Mouse (Mus musculus) limb, embryonic 13.5 days (tissue): ENCODE data around the gene Igsf8. TPM values are rescaled to one million over a fixed set of nuclear protein-coding genes. Genes with fewer than 3 reads are reported as not detected.

Source experiments
- ATAC-seq: fragments of 200-750 bp; cut with Nextera tagmentation; 2 replicates; pipeline ENCODE4 v1.8.0; 2017; ENCODE audit warnings: low read depth, moderate number of reproducible peaks, moderate TSS enrichment; ENCODE audit not compliant: low FRiP score
- H3K27ac ChIP-seq: fragments of 300-500 bp; sonication (generic); 2 replicates; pipeline ENCODE4 v1.5.1; 2015; ENCODE audit warnings: inconsistent platforms, mild to moderate bottlenecking, moderate library complexity
- H3K27me3 ChIP-seq: fragments of 300-500 bp; sonication (generic); 2 replicates; pipeline ENCODE4 v1.6.1; 2015; ENCODE audit warnings: mild to moderate bottlenecking, inconsistent platforms
- H3K36me3 ChIP-seq: fragments of 300-500 bp; sonication (generic); 2 replicates; pipeline ENCODE4 v1.6.1; 2015; ENCODE audit warnings: inconsistent platforms, mild to moderate bottlenecking, moderate library complexity
- H3K4me1 ChIP-seq: fragments of 300-500 bp; sonication (generic); 2 replicates; pipeline ENCODE4 v1.6.1; 2015; ENCODE audit warnings: inconsistent platforms
- H3K4me2 ChIP-seq: fragments of 300-500 bp; sonication (generic); replicated peaks from 2 replicates; pipeline ENCODE4 v1.6.1; 2015; ENCODE audit warnings: inconsistent platforms, mild to moderate bottlenecking, moderate library complexity
- H3K4me3 ChIP-seq: fragments of 300-500 bp; sonication (generic); 2 replicates; pipeline ENCODE4 v1.5.1; 2015; ENCODE audit warnings: moderate library complexity, mild to moderate bottlenecking, inconsistent platforms
- H3K9ac ChIP-seq: fragments of 300-500 bp; sonication (generic); 2 replicates; pipeline ENCODE4 v1.6.1; 2015; ENCODE audit warnings: mild to moderate bottlenecking, inconsistent platforms
- H3K9me3 ChIP-seq: fragments of 300-500 bp; sonication (generic); 2 replicates; pipeline ENCODE4 v1.6.1; 2016; ENCODE audit warnings: inconsistent platforms
- WGBS: fragments of 180-500 bp; shearing (Covaris S2); methylation state at CpG from one replicate; pipeline ENCODE4 v1.1.7; 2015; 5-methylcytosine and 5-hydroxymethylcytosine counted together
- polyA plus RNA-seq: library from polyadenylated mRNA; unstranded; fragments of >200 nt; fragmentation: Nextera tagmentation; extraction: Ambion mirVana; gene quantifications from 2 replicates; pipeline ENCODE4 v1.2.1, GENCODE M21; 2015

Igsf8 gene
- polyA plus RNA-seq, 1 experiment from 2014 or later = 46.7 TPM

GRCm38 (mm10) chr1:172277172-172277571 lies 15.7 kb downstream of the Igsf8 start:
- no peaks in the 10 kb centered on the region for H3K27me3 ChIP-seq
- no peak overlapping the region for H3K27ac ChIP-seq
- ATAC-seq = no peak
- no peak overlapping the region for H3K9ac ChIP-seq
- no peak overlapping the region for H3K4me2 ChIP-seq
- no peak overlapping the region for H3K4me3 ChIP-seq
- WGBS = 68% methylated on average over 3 of the region's 3 CpGs
- no peaks in the 10 kb centered on the region for H3K9me3 ChIP-seq
- H3K4me1 ChIP-seq = 0 out of 2 replicates have a peak, but pooled peaks cover 5% of the 10 kb centered on the region
- no peaks in the 10 kb centered on the region for H3K36me3 ChIP-seq

GRCm38 (mm10) chr1:172278328-172278727 lies 16.9 kb downstream of the Igsf8 start:
- Histone ChIP-seq H3K9me3 (no peaks in the 10 kb centered on the region), H3K27me3 (no peaks in the 10 kb centered on the region), H3K36me3 (no peaks in the 10 kb centered on the region), H3K4me1 (0 out of 2 replicates have a peak, but pooled peaks cover 5% of the 10 kb centered on the region), H3K9ac (no peak overlapping the region), H3K4me2 (no peak overlapping the region), H3K27ac (no peak overlapping the region), H3K4me3 (no peak overlapping the region)
- 93% methylated on average over 13 of the region's 13 CpGs for WGBS
- ATAC-seq = no peak

- no peak overlapping the region for H3K27ac ChIP-seq
- H3K4me3 ChIP-seq = no peak overlapping the region
- no peaks in the 10 kb centered on the region for H3K4me1 ChIP-seq
- no peaks in the 10 kb centered on the region for H3K9me3 ChIP-seq
- ATAC-seq = no peak
- H3K4me2 ChIP-seq = no peak overlapping the region
- WGBS = 85% methylated on average over 16 of the region's 16 CpGs
- H3K36me3 ChIP-seq = no peaks in the 10 kb centered on the region
- no peaks in the 10 kb centered on the region for H3K27me3 ChIP-seq
- H3K9ac ChIP-seq = no peak overlapping the region
Measured at GRCm38 (mm10) chr1:172279768-172280509, 18.5 kb downstream of the Igsf8 start.

- Histone ChIP-seq H3K9ac (no peak overlapping the region), H3K9me3 (no peaks in the 10 kb centered on the region), H3K27me3 (no peaks in the 10 kb centered on the region), H3K4me3 (no peak overlapping the region), H3K4me1 (no peaks in the 10 kb centered on the region), H3K4me2 (no peak overlapping the region), H3K36me3 (no peaks in the 10 kb centered on the region), H3K27ac (no peak overlapping the region)
- ATAC-seq = no peak
- WGBS = 83% methylated on average over 10 of the region's 10 CpGs
Measured at GRCm38 (mm10) chr1:172281522-172282254, 20.2 kb downstream of the Igsf8 start.

GRCm38 (mm10) chr1:172283073-172283472 lies 21.6 kb downstream of the Igsf8 start:
- Histone ChIP-seq H3K27me3 (no peaks in the 10 kb centered on the region), H3K4me3 (no peak overlapping the region), H3K4me1 (no peaks in the 10 kb centered on the region), H3K27ac (no peak overlapping the region), H3K9me3 (no peaks in the 10 kb centered on the region), H3K4me2 (no peak overlapping the region), H3K36me3 (no peaks in the 10 kb centered on the region), H3K9ac (no peak overlapping the region)
- no peak for ATAC-seq
- 84% methylated on average over 6 of the region's 6 CpGs for WGBS

GRCm38 (mm10) chr1:172284221-172284620 lies 22.8 kb downstream of the Igsf8 start:
- Histone ChIP-seq H3K27ac (no peak overlapping the region), H3K9ac (no peak overlapping the region), H3K27me3 (no peaks in the 10 kb centered on the region), H3K4me1 (no peaks in the 10 kb centered on the region), H3K4me3 (no peak overlapping the region), H3K36me3 (no peaks in the 10 kb centered on the region), H3K4me2 (no peak overlapping the region), H3K9me3 (no peaks in the 10 kb centered on the region)
- no peak for ATAC-seq
- 90% methylated on average over 14 of the region's 14 CpGs for WGBS

- Histone ChIP-seq H3K9me3 (no peaks in the 10 kb centered on the region), H3K27ac (no peak overlapping the region), H3K36me3 (peaks cover 4% of the 10 kb centered on the region; the same call in 1 of the 2 replicates), H3K27me3 (no peaks in the 10 kb centered on the region), H3K4me3 (no peak overlapping the region), H3K4me1 (no peaks in the 10 kb centered on the region), H3K4me2 (no peak overlapping the region), H3K9ac (no peak overlapping the region)
- WGBS = 73% methylated on average over 5 of the region's 5 CpGs
- no peak for ATAC-seq
Measured at GRCm38 (mm10) chr1:172286740-172287139, 25.3 kb downstream of the Igsf8 start.

- H3K27me3 ChIP-seq = no peaks in the 10 kb centered on the region
- no peak overlapping the region for H3K4me3 ChIP-seq
- ATAC-seq = no peak
- WGBS = 90% methylated on average over 11 of the region's 11 CpGs
- H3K36me3 ChIP-seq = peaks cover 4% of the 10 kb centered on the region; the same call in 1 of the 2 replicates
- H3K4me1 ChIP-seq = no peaks in the 10 kb centered on the region
- no peak overlapping the region for H3K27ac ChIP-seq
- H3K9me3 ChIP-seq = no peaks in the 10 kb centered on the region
- no peak overlapping the region for H3K9ac ChIP-seq
- no peak overlapping the region for H3K4me2 ChIP-seq
Measured at GRCm38 (mm10) chr1:172288900-172289616, 27.6 kb downstream of the Igsf8 start.

- H3K4me2 ChIP-seq = no peak overlapping the region
- H3K4me3 ChIP-seq = no peak overlapping the region
- H3K9ac ChIP-seq = no peak overlapping the region
- H3K27ac ChIP-seq = no peak overlapping the region
- H3K36me3 ChIP-seq = peaks cover 4% of the 10 kb centered on the region; the same call in 1 of the 2 replicates
- H3K4me1 ChIP-seq = no peaks in the 10 kb centered on the region
- no peaks in the 10 kb centered on the region for H3K9me3 ChIP-seq
- 84% methylated on average over 3 of the region's 3 CpGs for WGBS
- ATAC-seq = no peak
- no peaks in the 10 kb centered on the region for H3K27me3 ChIP-seq
Measured at GRCm38 (mm10) chr1:172289617-172289946, 28.1 kb downstream of the Igsf8 start.

- Histone ChIP-seq H3K9me3 (no peaks in the 10 kb centered on the region), H3K9ac (no peak overlapping the region), H3K36me3 (peaks cover 4% of the 10 kb centered on the region; the same call in 1 of the 2 replicates), H3K4me3 (no peak overlapping the region), H3K27me3 (no peaks in the 10 kb centered on the region), H3K4me1 (peaks cover 31% of the 10 kb centered on the region), H3K4me2 (no peak overlapping the region), H3K27ac (no peak overlapping the region)
- 86% methylated on average over 2 of the region's 2 CpGs for WGBS
- ATAC-seq = no peak
Measured at GRCm38 (mm10) chr1:172292880-172293279, 31.4 kb downstream of the Igsf8 start.

GRCm38 (mm10) chr1:172293449-172293848 lies 32.0 kb downstream of the Igsf8 start:
- peaks cover 4% of the 10 kb centered on the region; the same call in 1 of the 2 replicates for H3K36me3 ChIP-seq
- no peak overlapping the region for H3K4me2 ChIP-seq
- H3K4me3 ChIP-seq = no peak overlapping the region
- peaks cover 37% of the 10 kb centered on the region for H3K4me1 ChIP-seq
- no peaks in the 10 kb centered on the region for H3K9me3 ChIP-seq
- H3K9ac ChIP-seq = no peak overlapping the region
- WGBS = 90% methylated on average over 11 of the region's 11 CpGs
- no peak overlapping the region for H3K27ac ChIP-seq
- ATAC-seq = no peak
- H3K27me3 ChIP-seq = no peaks in the 10 kb centered on the region

GRCm38 (mm10) chr1:172295751-172296197 lies 34.3 kb downstream of the Igsf8 start:
- H3K27ac ChIP-seq = peak overlapping the region; percentile 79; the same call in 1 of the 2 replicates

More at GRCm38 (mm10) chr1:172295751-172296197, 34.3 kb downstream of the Igsf8 start:
- Histone ChIP-seq H3K27me3 (no peaks in the 10 kb centered on the region), H3K4me3 (no peak overlapping the region), H3K9ac (no peak overlapping the region), H3K4me1 (peaks cover 58% of the 10 kb centered on the region), H3K4me2 (peak overlapping the region; percentile 56), H3K36me3 (no peaks in the 10 kb centered on the region), H3K9me3 (no peaks in the 10 kb centered on the region)
- ATAC-seq = peak; percentile 58; the same call in 1 of the 2 replicates
- 36% methylated on average over 4 of the region's 4 CpGs for WGBS
